Mouse (Mus musculus): ENCODE data around the gene F7. TPM values are rescaled to one million over a fixed set of nuclear protein-coding genes. Genes with fewer than 3 reads are reported as not detected.

F7 gene
- total RNA-seq, 2 experiments from 2014 or later = 0.49 TPM; not detected in 1

GRCm38 (mm10) chr8:12988722-12989430 is 37.0 kb upstream of the F7 start:
- peak; percentile 2; the same call in 1 of the 2 replicates for TF ChIP-seq CTCF (IDR thresholded peaks at IDR 0.05)
- intact Hi-C loops (cut with DNase I) = loop anchor here (5.0 kb wide), 1 partner anchor 72 kb away; no protein-coding TSS in a partner anchor
- DNase-seq (ENCODE audit: extremely low spot score in 1 of 2, low spot score in 2 of 2) = peak in 1 of 2 experiments; percentile 35
- Histone ChIP-seq H3K4me3 (peak overlapping the region; percentile 34), H3K27ac (peak overlapping the region; percentile 77)

GRCm38 (mm10) chr8:12991411-12991810 is 34.4 kb upstream of the F7 start:
- intact Hi-C loops (cut with DNase I) = no loop called here
- no peak for DNase-seq (ENCODE audit: extremely low spot score in 1 of 2, low spot score in 2 of 2)
- no peak for TF ChIP-seq CTCF (IDR thresholded peaks at IDR 0.05)
- Histone ChIP-seq H3K4me3 (no peak overlapping the region), H3K27ac (peak overlapping the region; percentile 44; the same call in 1 of the 2 replicates)

- Histone ChIP-seq H3K4me3 (no peak overlapping the region), H3K27ac (no peak overlapping the region)
- no peak for DNase-seq (ENCODE audit: extremely low spot score in 1 of 2, low spot score in 2 of 2)
- TF ChIP-seq CTCF (IDR thresholded peaks at IDR 0.05) = no peak
- intact Hi-C loops (cut with DNase I) = no loop called here
These were observed 31.4 kb upstream of the F7 start for GRCm38 (mm10) chr8:12994468-12994867.

GRCm38 (mm10) chr8:12995481-12995880 is 30.4 kb upstream of the F7 start:
- DNase-seq (ENCODE audit: extremely low spot score in 1 of 2, low spot score in 2 of 2) = no peak
- intact Hi-C loops (cut with DNase I) = no loop called here
- Histone ChIP-seq H3K27ac (no peak overlapping the region), H3K4me3 (no peak overlapping the region)
- no peak for TF ChIP-seq CTCF (IDR thresholded peaks at IDR 0.05)

GRCm38 (mm10) chr8:12996831-12997275 is 29.0 kb upstream of the F7 start:
- no peak overlapping the region; the same call in 1 of the 2 replicates for H3K27ac ChIP-seq
- H3K4me3 ChIP-seq = no peak overlapping the region
- DNase-seq (ENCODE audit: extremely low spot score in 1 of 2, low spot score in 2 of 2) = no peak
- intact Hi-C loops (cut with DNase I) = no loop called here
- no peak for TF ChIP-seq CTCF (IDR thresholded peaks at IDR 0.05)

- intact Hi-C loops (cut with DNase I) = no loop called here
- DNase-seq (ENCODE audit: extremely low spot score in 1 of 2, low spot score in 2 of 2) = no peak
- TF ChIP-seq CTCF (IDR thresholded peaks at IDR 0.05) = no peak
- Histone ChIP-seq H3K27ac (no peak overlapping the region; the same call in 1 of the 2 replicates), H3K4me3 (no peak overlapping the region)
These were observed 27.5 kb upstream of the F7 start for GRCm38 (mm10) chr8:12998331-12998730.

- no peak for TF ChIP-seq CTCF (IDR thresholded peaks at IDR 0.05)
- DNase-seq (ENCODE audit: extremely low spot score in 1 of 2, low spot score in 2 of 2) = peak; percentile 44 to 49
- no peak overlapping the region for H3K4me3 ChIP-seq
- no peak overlapping the region for H3K27ac ChIP-seq
- intact Hi-C loops (cut with DNase I) = no loop called here
These were observed 26.0 kb upstream of the F7 start for GRCm38 (mm10) chr8:12999793-13000192.

GRCm38 (mm10) chr8:13007458-13007857 is 18.4 kb upstream of the F7 start:
- intact Hi-C loops (cut with DNase I) = no loop called here
- TF ChIP-seq CTCF (IDR thresholded peaks at IDR 0.05) = no peak
- no peak for DNase-seq (ENCODE audit: extremely low spot score in 1 of 2, low spot score in 2 of 2)
- H3K27ac ChIP-seq = no peak overlapping the region
- no peak overlapping the region for H3K4me3 ChIP-seq

- intact Hi-C loops (cut with DNase I) = no loop called here
- no peak overlapping the region for H3K27ac ChIP-seq
- DNase-seq (ENCODE audit: extremely low spot score in 1 of 2, low spot score in 2 of 2) = no peak
- H3K4me3 ChIP-seq = no peak overlapping the region
- TF ChIP-seq CTCF (IDR thresholded peaks at IDR 0.05) = no peak; the same call in 1 of the 2 replicates
These were observed 15.5 kb upstream of the F7 start for GRCm38 (mm10) chr8:13010313-13010712.

- intact Hi-C loops (cut with DNase I) = no loop called here
- Histone ChIP-seq H3K4me3 (no peak overlapping the region), H3K27ac (no peak overlapping the region)
- TF ChIP-seq CTCF (IDR thresholded peaks at IDR 0.05) = no peak; the same call in 1 of the 2 replicates
- no peak for DNase-seq (ENCODE audit: extremely low spot score in 1 of 2, low spot score in 2 of 2)
These were observed 6.3 kb upstream of the F7 start for GRCm38 (mm10) chr8:13019560-13019959.

GRCm38 (mm10) chr8:13021830-13022229 is 4.0 kb upstream of the F7 start:
- Histone ChIP-seq H3K27ac (peak overlapping the region; percentile 58; the same call in 1 of the 2 replicates), H3K4me3 (no peak overlapping the region)
- DNase-seq (ENCODE audit: extremely low spot score in 1 of 2, low spot score in 2 of 2) = peak; percentile 31 to 36
- intact Hi-C loops (cut with DNase I) = loop anchor here (2.0 kb wide), 1 partner anchor 37 kb away; no protein-coding TSS in a partner anchor
- TF ChIP-seq CTCF (IDR thresholded peaks at IDR 0.05) = no peak

GRCm38 (mm10) chr8:13027615-13028014 is 1.8 kb downstream of the F7 start:
- no peak overlapping the region for H3K27ac ChIP-seq
- DNase-seq (ENCODE audit: extremely low spot score in 1 of 2, low spot score in 2 of 2) = no peak
- intact Hi-C loops (cut with DNase I) = loop anchor here (1.0 kb wide), 1 partner anchor 78 kb away; the partner anchor contains the start of genes Cul4a and Pcid2
- no peak for TF ChIP-seq CTCF (IDR thresholded peaks at IDR 0.05)
- no peak overlapping the region for H3K4me3 ChIP-seq

All from left cerebral cortex, adult 2 months (tissue).